Mouse (Mus musculus) forebrain, embryonic 13.5 days (tissue): ENCODE results near the gene Arl1. TPM values are rescaled to one million over a fixed set of nuclear protein-coding genes. Genes with fewer than 3 reads are reported as not detected.
A peak's percentile ranks its signal among the peaks of the same experiment; 100 is the strongest.
"Not testable (repeated sequence)": the region's sequence is repeated elsewhere in the genome, so short reads cannot be mapped to it uniquely, and the experiment has no call there.

Source experiments
- ATAC-seq: fragments of 200-750 bp; cut with Nextera tagmentation; 2 replicates; pipeline ENCODE4 v1.8.0; 2017
- H3K27ac ChIP-seq: fragments of 300-500 bp; sonication (generic); 2 replicates; pipeline ENCODE4 v1.5.1; 2015; ENCODE audit warnings: inconsistent platforms, mild to moderate bottlenecking, moderate library complexity
- H3K27me3 ChIP-seq: fragments of 300-500 bp; sonication (generic); 2 replicates; pipeline ENCODE4 v1.6.1; 2015; ENCODE audit warnings: mild to moderate bottlenecking, inconsistent platforms
- H3K36me3 ChIP-seq: fragments of 300-500 bp; sonication (generic); 2 replicates; pipeline ENCODE4 v1.6.1; 2015; ENCODE audit warnings: mild to moderate bottlenecking, inconsistent platforms; ENCODE audit not compliant: poor library complexity, severe bottlenecking
- H3K4me1 ChIP-seq: fragments of 300-500 bp; sonication (generic); 2 replicates; pipeline ENCODE4 v1.6.1; 2015; ENCODE audit warnings: inconsistent platforms
- H3K4me2 ChIP-seq: fragments of 300-500 bp; sonication (generic); 2 replicates; pipeline ENCODE4 v1.6.1; 2015; ENCODE audit warnings: inconsistent platforms, mild to moderate bottlenecking, moderate library complexity
- H3K4me3 ChIP-seq: fragments of 300-500 bp; sonication (generic); 2 replicates; pipeline ENCODE4 v1.5.1; 2015; ENCODE audit warnings: mild to moderate bottlenecking, inconsistent platforms
- H3K9ac ChIP-seq: fragments of 300-500 bp; sonication (generic); 2 replicates; pipeline ENCODE4 v1.6.1; 2015; ENCODE audit warnings: mild to moderate bottlenecking, inconsistent platforms
- H3K9me3 ChIP-seq: fragments of 300-500 bp; sonication (generic); replicated peaks from 2 replicates; pipeline ENCODE4 v1.6.1; 2016; ENCODE audit warnings: inconsistent platforms
- WGBS: fragments of 180-500 bp; shearing (Covaris S2); methylation state at CpG from one replicate; pipeline ENCODE4 v1.1.7; 2015; 5-methylcytosine and 5-hydroxymethylcytosine counted together
- polyA plus RNA-seq: library from polyadenylated mRNA; unstranded; fragments of >200 nt; fragmentation: Nextera tagmentation; extraction: Ambion mirVana; gene quantifications from 2 replicates; pipeline ENCODE4 v1.2.1, GENCODE M21; 2015

The Arl1 gene
- polyA plus RNA-seq, 1 experiment from 2014 or later: 143 TPM

- no peak overlapping the region for H3K4me3 ChIP-seq
- H3K27ac ChIP-seq: no peak overlapping the region
- 64% methylated on average over 2 of the region's 2 CpGs for WGBS
- H3K4me1 ChIP-seq: peaks cover 2% of the 10 kb centered on the region; the same call in 1 of the 2 replicates
- ATAC-seq: no peak
- no peak overlapping the region for H3K4me2 ChIP-seq
- H3K27me3 ChIP-seq: no peaks in the 10 kb centered on the region
- H3K9ac ChIP-seq: no peak overlapping the region
- no peaks in the 10 kb centered on the region for H3K36me3 ChIP-seq
- no peaks in the 10 kb centered on the region for H3K9me3 ChIP-seq
Observed at GRCm38 (mm10) chr10:88725343-88725742, 5.3 kb upstream of the Arl1 start.

- Histone ChIP-seq H3K9ac (no peak overlapping the region), H3K27me3 (no peaks in the 10 kb centered on the region), H3K36me3 (no peaks in the 10 kb centered on the region), H3K9me3 (no peaks in the 10 kb centered on the region), H3K27ac (no peak overlapping the region), H3K4me1 (peaks cover 8% of the 10 kb centered on the region), H3K4me3 (no peak overlapping the region), H3K4me2 (no peak overlapping the region)
- 49% methylated on average over 1 of the region's 1 CpGs for WGBS
- no peak for ATAC-seq
Observed at GRCm38 (mm10) chr10:88727128-88727527, 3.5 kb upstream of the Arl1 start.

- 78% methylated on average over 8 of the region's 8 CpGs for WGBS
- ATAC-seq: no peak
- no peak overlapping the region for H3K9ac ChIP-seq
- no peak overlapping the region for H3K27ac ChIP-seq
- H3K4me2 ChIP-seq: no peak overlapping the region
- peaks cover 16% of the 10 kb centered on the region for H3K4me1 ChIP-seq
- H3K9me3 ChIP-seq: no peaks in the 10 kb centered on the region
- no peaks in the 10 kb centered on the region for H3K36me3 ChIP-seq
- H3K27me3 ChIP-seq: no peaks in the 10 kb centered on the region
- no peak overlapping the region for H3K4me3 ChIP-seq
Observed at GRCm38 (mm10) chr10:88728166-88728565, 2.5 kb upstream of the Arl1 start.

GRCm38 (mm10) chr10:88731496-88732308 is 1.0 kb downstream of the Arl1 start:
- peak overlapping the region; percentile 95 for H3K4me2 ChIP-seq
- no peak; the same call in 1 of the 2 replicates for ATAC-seq
- H3K27ac ChIP-seq: peak overlapping the region; percentile 44; the same call in 1 of the 2 replicates
- 0 out of 2 replicates have a peak, but pooled peaks cover 5% of the 10 kb centered on the region for H3K36me3 ChIP-seq
- WGBS: 2% methylated on average over 61 of the region's 61 CpGs
- no peaks in the 10 kb centered on the region for H3K9me3 ChIP-seq
- H3K9ac ChIP-seq: peak overlapping the region; percentile 95
- H3K27me3 ChIP-seq: no peaks in the 10 kb centered on the region
- peaks cover 17% of the 10 kb centered on the region for H3K4me1 ChIP-seq
- peak overlapping the region; percentile 98 for H3K4me3 ChIP-seq

- Histone ChIP-seq H3K4me1 (peaks cover 17% of the 10 kb centered on the region), H3K9ac (peak overlapping the region; percentile 95), H3K36me3 (peaks cover 10% of the 10 kb centered on the region), H3K4me3 (peak overlapping the region; percentile 98), H3K27me3 (no peaks in the 10 kb centered on the region), H3K4me2 (peak overlapping the region; percentile 95), H3K9me3 (no peaks in the 10 kb centered on the region), H3K27ac (no peak overlapping the region)
- no peak for ATAC-seq
- WGBS: 17% methylated on average over 6 of the region's 6 CpGs
Observed at GRCm38 (mm10) chr10:88732309-88732622, 1.6 kb downstream of the Arl1 start.

GRCm38 (mm10) chr10:88739074-88739473 is 8.4 kb downstream of the Arl1 start:
- not testable (repeated sequence) for H3K27me3 ChIP-seq, ATAC-seq, H3K9me3 ChIP-seq, H3K4me1 ChIP-seq, H3K4me2 ChIP-seq, H3K9ac ChIP-seq, H3K4me3 ChIP-seq, H3K27ac ChIP-seq
- peaks cover 50% of the 10 kb centered on the region for H3K36me3 ChIP-seq
- WGBS: 97% methylated on average over 8 of the region's 8 CpGs

GRCm38 (mm10) chr10:88739818-88740217 is 9.2 kb downstream of the Arl1 start:
- Histone ChIP-seq H3K9me3 (no peaks in the 10 kb centered on the region), H3K27ac (no peak overlapping the region), H3K4me1 (no peaks in the 10 kb centered on the region), H3K36me3 (peaks cover 57% of the 10 kb centered on the region), H3K27me3 (no peaks in the 10 kb centered on the region), H3K4me3 (no peak overlapping the region), H3K4me2 (no peak overlapping the region), H3K9ac (no peak overlapping the region)
- ATAC-seq: no peak
- 94% methylated on average over 1 of the region's 1 CpGs for WGBS

- H3K27me3 ChIP-seq: no peaks in the 10 kb centered on the region
- no peak overlapping the region for H3K9ac ChIP-seq
- H3K9me3 ChIP-seq: no peaks in the 10 kb centered on the region
- WGBS: 92% methylated on average over 5 of the region's 5 CpGs
- no peak for ATAC-seq
- no peak overlapping the region for H3K4me2 ChIP-seq
- H3K36me3 ChIP-seq: peaks cover 64% of the 10 kb centered on the region
- H3K4me1 ChIP-seq: no peaks in the 10 kb centered on the region
- H3K4me3 ChIP-seq: no peak overlapping the region
- no peak overlapping the region for H3K27ac ChIP-seq
Observed at GRCm38 (mm10) chr10:88740781-88741180, 10.1 kb downstream of the Arl1 start.

- H3K9ac ChIP-seq: no peak overlapping the region
Observed at GRCm38 (mm10) chr10:88741426-88741825, 10.8 kb downstream of the Arl1 start.

GRCm38 (mm10) chr10:88761524-88762212 is 31.0 kb downstream of the Arl1 start:
- H3K36me3 ChIP-seq: peaks cover 86% of the 10 kb centered on the region
- no peak overlapping the region for H3K9ac ChIP-seq
- WGBS: 92% methylated on average over 13 of the region's 13 CpGs
- H3K9me3 ChIP-seq: no peaks in the 10 kb centered on the region
- ATAC-seq: no peak
- no peak overlapping the region for H3K4me3 ChIP-seq
- H3K4me1 ChIP-seq: no peaks in the 10 kb centered on the region
- no peaks in the 10 kb centered on the region for H3K27me3 ChIP-seq
- no peak overlapping the region for H3K27ac ChIP-seq
- no peak overlapping the region for H3K4me2 ChIP-seq

More at GRCm38 (mm10) chr10:88741426-88741825, 10.8 kb downstream of the Arl1 start:
- H3K4me2 ChIP-seq: no peak overlapping the region
- peaks cover 59% of the 10 kb centered on the region for H3K36me3 ChIP-seq
- no peaks in the 10 kb centered on the region for H3K9me3 ChIP-seq
- no peak overlapping the region for H3K27ac ChIP-seq
- H3K4me3 ChIP-seq: no peak overlapping the region
- no peaks in the 10 kb centered on the region for H3K4me1 ChIP-seq
- no peaks in the 10 kb centered on the region for H3K27me3 ChIP-seq
- ATAC-seq: no peak
- WGBS: 90% methylated on average over 2 of the region's 2 CpGs

- H3K27me3 ChIP-seq: no peaks in the 10 kb centered on the region
- H3K4me1 ChIP-seq: no peaks in the 10 kb centered on the region
- no peaks in the 10 kb centered on the region for H3K9me3 ChIP-seq
- no peak overlapping the region for H3K4me3 ChIP-seq
- no peak overlapping the region for H3K27ac ChIP-seq
- ATAC-seq: no peak
- peaks cover 87% of the 10 kb centered on the region for H3K36me3 ChIP-seq
- WGBS: 88% methylated on average over 15 of the region's 15 CpGs
- H3K9ac ChIP-seq: no peak overlapping the region
- no peak overlapping the region for H3K4me2 ChIP-seq
Observed at GRCm38 (mm10) chr10:88765431-88766142, 34.9 kb downstream of the Arl1 start.

GRCm38 (mm10) chr10:88768961-88769360 is 38.3 kb downstream of the Arl1 start:
- Histone ChIP-seq H3K27ac (no peak overlapping the region), H3K9me3 (no peaks in the 10 kb centered on the region), H3K4me3 (no peak overlapping the region), H3K4me1 (no peaks in the 10 kb centered on the region), H3K36me3 (peaks cover 90% of the 10 kb centered on the region), H3K9ac (no peak overlapping the region), H3K27me3 (no peaks in the 10 kb centered on the region), H3K4me2 (no peak overlapping the region)
- no peak for ATAC-seq
- 93% methylated on average over 5 of the region's 5 CpGs for WGBS
